Mouse (Mus musculus) left cerebral cortex, postnatal 10 days (tissue): ENCODE data around the gene Dcaf8. TPM values are rescaled to one million over a fixed set of nuclear protein-coding genes. Genes with fewer than 3 reads are reported as not detected.

Experiments used
- DNase-seq, 2 experiments: peaks; one replicate each; pipeline ENCODE4 v3.0.0; 2021 to 2022; ENCODE audit warnings: low spot score in 2 of 2, mixed read lengths in 1 of 2; ENCODE audit errors: extremely low spot score in 1 of 2
- intact Hi-C: fragments of 180-260 bp; cut with DNase I; formaldehyde crosslinking; loops from one replicate; pipeline ENCODE4 v1.15.1; 2025
- total RNA-seq, 2 experiments: library from RNA; stranded (reverse); gene quantifications; 2 replicates each; pipeline ENCODE4 v1.2.3; 2021

The Dcaf8 gene
- total RNA-seq, 2 experiments from 2014 or later: 87.0 to 88.0 TPM

DNA sequence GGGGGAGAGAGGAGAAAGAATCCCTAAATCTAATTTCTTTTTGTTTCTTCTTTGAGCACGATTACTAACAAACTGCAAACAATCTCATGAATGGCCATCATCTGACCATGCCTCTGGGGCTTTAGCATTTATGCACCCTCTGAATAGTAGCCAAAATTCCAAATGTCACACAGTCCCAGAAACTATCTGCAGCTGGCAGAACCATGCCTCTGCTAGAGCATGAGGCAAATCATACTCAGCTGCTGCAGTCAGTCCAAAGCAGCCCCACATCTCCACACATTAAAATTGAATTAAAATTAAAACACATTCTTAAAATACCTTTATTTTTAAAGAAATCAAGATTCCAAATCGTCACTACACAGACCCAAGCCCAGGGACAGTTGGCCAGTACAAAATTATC lies 7.7 kb upstream of the Dcaf8 start:
- intact Hi-C loops: loop anchor here (10.0 kb wide), 1 partner anchor 105 kb away; no protein-coding TSS in a partner anchor
- DNase-seq: no peak

DNA sequence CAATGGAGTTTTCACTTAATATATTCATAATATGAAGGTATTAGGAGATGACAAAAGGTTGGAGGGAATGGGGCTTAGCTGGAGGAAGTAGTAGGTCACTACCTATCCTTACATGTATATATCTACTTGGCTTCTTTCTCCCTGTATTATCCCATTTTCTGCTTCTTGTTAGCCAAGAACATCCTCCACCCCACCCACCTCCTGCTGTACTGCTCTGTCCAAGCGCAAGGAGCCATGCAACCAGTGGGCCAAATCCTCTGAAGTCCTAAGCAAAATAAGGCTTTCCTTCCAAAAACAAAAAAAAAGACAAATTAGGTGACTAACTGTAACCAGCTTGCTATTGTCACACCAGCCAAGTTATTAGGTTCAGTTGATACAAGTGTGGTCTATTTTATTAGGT lies 7.1 kb upstream of the Dcaf8 start:
- no peak for DNase-seq

DNA sequence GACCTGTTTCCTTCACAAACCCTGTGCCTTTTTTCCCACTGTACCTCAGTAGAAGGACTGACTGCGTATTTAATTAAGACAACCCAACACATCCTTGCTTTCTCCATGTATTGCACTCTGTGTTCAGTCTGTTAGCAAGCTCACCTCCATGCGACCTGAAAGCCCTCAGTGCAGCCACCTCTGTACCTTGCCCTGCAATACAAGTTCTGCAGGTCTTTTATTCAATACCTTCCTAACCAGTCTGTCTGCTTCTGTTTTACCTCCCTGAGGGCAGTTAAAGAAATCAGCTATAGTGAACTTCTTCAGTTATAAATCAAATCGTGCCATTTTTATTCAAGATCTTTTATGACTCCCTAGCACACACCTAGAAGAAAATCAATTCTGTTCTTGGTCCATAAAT lies 6.4 kb upstream of the Dcaf8 start:
- intact Hi-C loops: loop anchor here (10.0 kb wide), 1 partner anchor 103 kb away; no protein-coding TSS in a partner anchor
- DNase-seq: no peak

More for the DNA sequence above, 7.1 kb upstream of the Dcaf8 start:
- intact Hi-C loops: loop anchor here (10.0 kb wide), 1 partner anchor 104 kb away; no protein-coding TSS in a partner anchor

DNA sequence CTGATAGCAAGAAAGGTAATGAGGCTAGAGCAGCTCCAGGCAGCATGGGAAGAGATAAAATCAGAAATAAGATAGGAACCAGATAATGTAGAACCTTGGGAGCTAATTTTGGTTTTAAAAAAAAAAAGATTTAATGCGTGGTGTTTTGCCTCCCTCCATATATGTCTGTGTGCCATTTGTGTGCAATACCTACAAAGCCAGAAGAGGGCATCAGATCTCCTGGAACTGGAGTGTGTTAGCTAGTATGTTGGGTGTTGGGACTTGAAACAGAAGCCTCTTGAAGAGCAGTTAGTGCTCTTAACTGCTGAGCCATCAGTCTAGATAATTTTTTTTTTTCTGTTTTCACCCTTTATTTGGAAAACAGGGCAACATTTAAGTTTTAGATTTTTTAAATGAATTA lies 4.3 kb upstream of the Dcaf8 start:
- DNase-seq: peak; percentile 50 to 54
- intact Hi-C loops: loop anchor here (10.0 kb wide), 1 partner anchor 101 kb away; no protein-coding TSS in a partner anchor

- DNase-seq: peak; percentile 16 to 32
- intact Hi-C loops: loop anchor here (2.0 to 10.0 kb wide), 2 partner anchors 96 to 162 kb away; no protein-coding TSS in a partner anchor
Observed at GRCm38 (mm10) chr1:172148279-172148954, 533 bp downstream of the Dcaf8 start.

- intact Hi-C loops: loop anchor here (2.0 to 10.0 kb wide), 2 partner anchors 96 to 162 kb away; no protein-coding TSS in a partner anchor
- DNase-seq: no peak
Observed at GRCm38 (mm10) chr1:172148955-172149815, 1.3 kb downstream of the Dcaf8 start.

DNA sequence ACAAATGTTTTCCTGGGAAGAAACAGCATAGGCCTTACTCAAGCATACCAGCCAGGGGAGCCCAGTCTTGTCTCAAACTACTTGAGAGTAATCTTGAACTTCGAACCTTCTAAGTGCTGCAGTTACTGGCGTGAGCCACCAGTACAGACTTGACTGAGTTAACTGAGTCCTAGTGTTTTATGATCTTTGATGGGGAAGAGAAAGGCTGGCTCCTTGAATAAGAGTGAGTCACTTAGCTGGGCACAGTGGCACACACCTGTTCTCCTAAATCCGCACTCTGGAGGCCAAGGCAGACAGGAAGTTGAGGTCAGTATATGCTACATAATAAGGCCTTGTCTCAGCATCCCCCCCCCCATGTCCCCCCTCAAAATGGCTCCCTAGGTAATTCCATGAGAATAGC lies 6.7 kb downstream of the Dcaf8 start:
- intact Hi-C loops: no loop called here
- DNase-seq: no peak

GRCm38 (mm10) chr1:172155518-172155917 lies 7.6 kb downstream of the Dcaf8 start:
- intact Hi-C loops: no loop called here
- no peak for DNase-seq

GRCm38 (mm10) chr1:172159970-172160369 lies 12.1 kb downstream of the Dcaf8 start:
- no peak for DNase-seq
- intact Hi-C loops: loop anchor here (5.0 kb wide), 1 partner anchor 152 kb away; no protein-coding TSS in a partner anchor

DNA sequence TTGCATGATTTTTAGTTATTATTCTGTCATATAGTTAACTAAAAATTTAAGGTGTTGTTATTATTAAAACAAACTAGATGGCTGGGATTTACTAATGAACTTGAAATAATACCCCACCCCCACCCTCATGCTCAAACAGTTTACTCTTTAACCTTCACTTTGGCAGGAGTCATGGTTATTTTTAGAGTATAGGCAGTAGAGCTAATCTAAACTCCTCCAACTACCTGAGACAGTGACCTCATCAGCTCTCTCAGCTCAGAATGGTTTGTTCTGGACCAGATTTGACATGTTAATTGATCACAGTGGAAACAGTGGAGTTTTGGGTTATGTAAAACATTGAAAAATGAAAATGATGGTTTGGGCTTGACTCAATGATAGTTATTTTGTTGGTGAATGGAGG lies 12.6 kb downstream of the Dcaf8 start:
- intact Hi-C loops: loop anchor here (5.0 kb wide), 1 partner anchor 152 kb away; no protein-coding TSS in a partner anchor
- no peak for DNase-seq

DNA sequence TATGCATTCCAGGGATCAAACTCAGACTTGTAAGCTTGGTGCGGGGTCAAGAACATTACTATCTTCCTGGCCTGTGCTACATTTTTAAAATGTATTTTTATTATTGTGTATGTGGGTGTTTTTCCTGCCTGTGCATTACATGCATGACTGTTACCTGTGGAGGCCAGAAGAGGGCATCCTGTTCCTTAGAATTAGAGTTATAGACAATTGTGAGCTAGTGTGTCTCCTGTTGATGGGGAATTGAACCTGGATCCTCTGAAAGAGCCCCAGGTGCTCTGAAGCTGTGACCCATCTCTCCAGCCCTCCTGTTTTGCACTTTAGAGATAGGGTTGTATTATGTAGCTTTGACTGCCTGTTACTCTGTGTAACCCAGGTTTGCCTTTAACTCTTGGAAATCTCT lies 14.1 kb downstream of the Dcaf8 start:
- DNase-seq: peak in 1 of 2 experiments; percentile 28
- intact Hi-C loops: loop anchor here (5.0 kb wide), 1 partner anchor 150 kb away; no protein-coding TSS in a partner anchor

- intact Hi-C loops: loop anchor here (5.0 kb wide), 1 partner anchor 149 kb away; no protein-coding TSS in a partner anchor
- DNase-seq: no peak
Observed at GRCm38 (mm10) chr1:172162959-172163358, 15.1 kb downstream of the Dcaf8 start.

- intact Hi-C loops: no loop called here
- no peak for DNase-seq
Observed at GRCm38 (mm10) chr1:172167911-172168310, 20.0 kb downstream of the Dcaf8 start.

GRCm38 (mm10) chr1:172169809-172170208 lies 21.9 kb downstream of the Dcaf8 start:
- intact Hi-C loops: no loop called here
- no peak for DNase-seq

DNA sequence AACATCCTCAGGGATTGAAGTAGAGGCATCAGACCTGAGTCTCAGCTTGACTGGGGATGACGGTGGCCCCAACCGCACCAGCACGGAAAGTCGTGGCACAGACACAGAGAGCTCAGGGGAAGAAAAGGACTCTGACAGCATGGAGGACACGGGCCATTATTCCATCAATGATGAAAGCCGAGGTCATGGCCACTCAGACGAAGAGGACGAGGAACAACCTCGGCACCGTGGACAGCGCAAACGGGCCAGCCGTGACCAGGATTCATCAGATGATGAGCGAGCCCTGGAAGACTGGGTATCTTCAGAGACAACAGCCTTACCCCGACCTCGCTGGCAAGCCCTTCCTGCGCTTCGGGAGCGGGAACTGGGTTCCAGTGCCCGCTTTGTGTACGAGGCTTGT lies 24.5 kb downstream of the Dcaf8 start:
- DNase-seq: no peak
- intact Hi-C loops: no loop called here

DNA sequence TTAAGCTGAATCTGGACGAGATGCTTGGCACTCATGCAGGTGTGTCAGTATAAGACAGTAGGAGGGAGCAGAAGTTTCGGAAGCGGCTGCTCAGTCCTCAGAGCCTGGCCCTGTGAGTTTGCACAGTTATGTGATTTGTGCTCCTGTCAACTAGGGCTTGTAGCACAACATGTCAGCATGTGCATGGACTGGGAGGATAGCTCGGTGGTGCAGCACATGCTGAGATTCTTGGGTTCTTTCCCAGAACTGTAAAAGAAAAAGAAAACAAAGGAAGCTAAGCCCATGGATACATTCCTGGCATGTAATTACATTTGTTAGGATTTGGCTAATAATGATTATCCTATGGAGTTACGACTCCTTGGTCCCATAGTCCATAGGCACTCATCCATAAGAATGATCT lies 25.3 kb downstream of the Dcaf8 start:
- DNase-seq: no peak
- intact Hi-C loops: no loop called here

- intact Hi-C loops: no loop called here
- DNase-seq: no peak
Observed at GRCm38 (mm10) chr1:172177791-172178190, 29.9 kb downstream of the Dcaf8 start.

- intact Hi-C loops: no loop called here
- DNase-seq: no peak
Observed at GRCm38 (mm10) chr1:172179102-172179501, 31.2 kb downstream of the Dcaf8 start.

- no peak for DNase-seq
- intact Hi-C loops: no loop called here
Observed at GRCm38 (mm10) chr1:172180881-172181280, 33.0 kb downstream of the Dcaf8 start.
